In the genomic region with DNA sequence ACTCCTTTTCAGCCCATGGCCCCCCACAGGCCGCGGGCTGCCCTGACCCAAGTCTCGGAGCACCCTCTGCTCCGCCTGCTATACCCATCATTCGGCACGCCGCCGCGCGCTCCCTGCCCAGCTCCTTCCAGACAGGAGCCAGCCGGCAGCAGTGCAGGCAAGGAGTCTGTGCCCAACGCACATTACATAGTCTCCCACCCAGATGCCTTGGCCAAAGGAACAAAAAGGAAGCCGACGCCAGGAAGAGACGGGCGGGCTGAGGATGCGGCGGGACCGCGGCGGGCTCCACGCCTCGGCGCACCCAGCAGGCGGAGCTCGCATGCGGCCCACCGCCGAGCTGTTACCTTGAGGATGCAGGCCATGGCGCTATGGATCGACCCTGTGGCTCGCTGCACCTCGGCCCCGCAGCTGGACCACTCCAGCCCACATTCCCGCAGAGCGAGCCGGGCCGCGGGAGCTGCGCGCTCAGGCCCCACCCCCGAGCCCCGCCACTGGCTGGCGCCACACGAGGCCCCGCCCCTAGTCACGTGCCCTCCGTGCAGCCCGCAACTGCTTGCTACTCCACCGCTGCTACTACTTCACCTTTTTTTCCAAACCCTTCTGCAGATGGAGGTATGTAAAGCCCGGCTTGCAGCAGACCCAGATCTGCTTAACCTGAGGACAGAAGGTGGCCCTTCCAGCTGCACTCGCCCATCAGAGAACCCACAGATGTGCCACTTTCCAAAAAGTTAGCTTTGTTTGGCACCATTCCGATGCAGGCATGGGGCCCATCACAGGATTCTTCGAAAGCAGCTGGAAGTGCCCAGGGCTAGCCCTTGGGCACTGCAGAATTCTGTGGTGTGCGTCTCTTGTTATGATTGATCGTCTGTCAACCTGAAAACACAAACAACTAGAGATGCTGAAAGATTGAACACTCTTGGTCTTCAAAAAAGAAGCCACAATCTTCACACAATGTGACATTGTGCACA, we compare ENCODE assay signal across 8 mouse cellular contexts. TPM values are rescaled to one million over a fixed set of nuclear protein-coding genes. Genes with fewer than 3 reads are reported as not detected.
DNase-seq lines count a peak whose midpoint lies in the region; ATAC-seq and TF ChIP-seq lines count a peak whose summit lies in the region.

Gene St6galnac3 (minus strand): TSS at position 474 of the 968 bp plus-strand sequence.

- H3K36me3 ChIP-seq in hindbrain, embryonic 11.5 days (ENCODE audit: control insufficient read depth, insufficient read depth, low read length), result no peaks in the 10 kb centered on the region
- no peaks in the 10 kb centered on the region for H3K36me3 ChIP-seq in lung, postnatal 0 days (ENCODE audit: insufficient read depth, low read length)

- WGBS in hindbrain, embryonic 11.5 days, result 2% methylated on average over 56 of the region's 56 CpGs
- 2% methylated on average over 52 of the region's 56 CpGs for WGBS in lung, postnatal 0 days

- peak within 1 kb of the TSS; percentile 84 for H3K4me2 ChIP-seq in hindbrain, embryonic 11.5 days (replicated peaks; ENCODE audit: low read depth, low read length)
- H3K4me2 ChIP-seq in lung, postnatal 0 days (replicated peaks; ENCODE audit: low read depth, low read length), result peak within 1 kb of the TSS; percentile 89

- no peak for DNase-seq in Patski (ENCODE audit: low read depth, low spot score)
- peak; percentile 74 for DNase-seq in cerebellum, adult 9-11 months
- peak; percentile 63 to 87 for DNase-seq in frontal cortex, adult 2 months (ENCODE audit: extremely low spot score in 1 of 2, low spot score in 1 of 2)
- peak; percentile 90 for DNase-seq in hindbrain, embryonic 11.5 days (ENCODE audit: low spot score)
- peak; percentile 76 to 82 for DNase-seq in layer of hippocampus, postnatal 14 days (ENCODE audit: low spot score in 2 of 2)
- peak; percentile 84 for DNase-seq in lung, postnatal 0 days (ENCODE audit: low spot score)
- DNase-seq in ovary, postnatal 36 days (ENCODE audit: low spot score), result peak; percentile 79
- peak; percentile 87 for DNase-seq in thymus, postnatal 14 days

- TF ChIP-seq CTCF in Patski (IDR thresholded peaks at IDR 0.05), result peak; percentile 81
- TF ChIP-seq CTCF in lung, postnatal 0 days (IDR thresholded peaks at IDR 0.05), result peak; percentile 58

- peak within 1 kb of the TSS; percentile 75 for H3K9ac ChIP-seq in hindbrain, embryonic 11.5 days (ENCODE audit: low read depth, low read length)
- peak within 1 kb of the TSS; percentile 37; the same call in 1 of the 2 replicates for H3K9ac ChIP-seq in lung, postnatal 0 days (replicated peaks; ENCODE audit: low read depth)

- TF ChIP-seq EP300 in lung, postnatal 0 days (IDR thresholded peaks at IDR 0.05), result no peak

- H3K4me1 ChIP-seq in hindbrain, embryonic 11.5 days (replicated peaks; ENCODE audit: control insufficient read depth, insufficient read depth, low read length), result no peaks in the 10 kb centered on the region; the same call in 1 of the 2 replicates
- peaks cover 6% of the 10 kb centered on the region; the same call in 1 of the 2 replicates for H3K4me1 ChIP-seq in lung, postnatal 0 days (ENCODE audit: insufficient read depth, low read depth, low read length)

- no peaks in the 10 kb centered on the region for H3K27me3 ChIP-seq in Patski
- H3K27me3 ChIP-seq in hindbrain, embryonic 11.5 days (ENCODE audit: control insufficient read depth, insufficient read depth, low read length), result no peaks in the 10 kb centered on the region
- H3K27me3 ChIP-seq in lung, postnatal 0 days (replicated peaks; ENCODE audit: insufficient read depth, low read length), result no peaks in the 10 kb centered on the region

- peak; percentile 95 for ATAC-seq in Patski
- peak; percentile 99 for ATAC-seq in hindbrain, embryonic 11.5 days (ENCODE audit: low FRiP score)
- peak; percentile 96 for ATAC-seq in lung, postnatal 0 days

- in situ Hi-C loops in Patski (cut with MboI; ENCODE audit: low pct_unique_long_range_greater_than_20kb), result no loop called here

- CTCF ChIA-PET in Patski (lab: Charles Lee), result interaction anchor here (1.1 to 1.4 kb wide), 4 partner anchors 14 to 60 kb away, joined by 3 to 4 read pairs (median 3); no protein-coding TSS in a partner anchor

- H3K9me3 ChIP-seq in hindbrain, embryonic 11.5 days (ENCODE audit: control insufficient read depth, low read length), result no peaks in the 10 kb centered on the region
- H3K9me3 ChIP-seq in lung, postnatal 0 days (ENCODE audit: low read length), result no peaks in the 10 kb centered on the region

- POLR2A ChIA-PET in Patski (lab: Charles Lee), result interaction anchor here (0.5 to 1.7 kb wide), 6 partner anchors 24 to 91 kb away, joined by 3 to 8 read pairs (median 4); no protein-coding TSS in a partner anchor

- peak within 1 kb of the TSS; percentile 58 for H3K27ac ChIP-seq in hindbrain, embryonic 11.5 days (ENCODE audit: low read depth, low read length)
- H3K27ac ChIP-seq in lung, postnatal 0 days (ENCODE audit: low read length), result no peak within 1 kb of the TSS

- peak within 1 kb of the TSS; percentile 68 for H3K4me3 ChIP-seq in hindbrain, embryonic 11.5 days (ENCODE audit: low read depth, low read length)
- H3K4me3 ChIP-seq in lung, postnatal 0 days (ENCODE audit: low read depth, low read length), result peak within 1 kb of the TSS; percentile 53

RNA-seq across cellular contexts. Expression of gene St6galnac3, which starts in this region (rescaled TPM):
- polyA plus RNA-seq in Patski (2021), result 12.2 TPM
- 13.5 and 14.5 TPM in 2 replicates for polyA plus RNA-seq in frontal cortex, adult 2 months (2012; rRNA removed)
- 34.8 and 38.9 TPM in 2 replicates for polyA plus RNA-seq in hindbrain, embryonic 11.5 days (2014; fragmentation: Nextera tagmentation; extraction: Ambion mirVana)
- 10 to 100 TPM; 20.6 to 23.3 TPM for total RNA-seq in layer of hippocampus, postnatal 14 days (2021)
- 12.9 and 22.7 TPM in 2 replicates for polyA plus RNA-seq in lung, postnatal 0 days (2015; fragmentation: Nextera tagmentation; extraction: Ambion mirVana)
